Mouse (Mus musculus) megakaryocyte progenitor cell, adult 5-6 weeks (primary cell): ENCODE measurements around the gene Tor3a. TPM values are rescaled to one million over a fixed set of nuclear protein-coding genes. Genes with fewer than 3 reads are reported as not detected.

ENCODE experiments used
- ATAC-seq: replicated peaks from 2 replicates; pipeline ENCODE4 v1.8.0; 2016; ENCODE audit warnings: mild to moderate bottlenecking, moderate TSS enrichment, inconsistent platforms; ENCODE audit not compliant: poor library complexity
- total RNA-seq, 2 experiments: library from RNA; stranded (forward) in 1 of 2; stranded (reverse) in 1 of 2; fragments of 157-497, 149-512 nt in 1 of 2; fragments of 200-1000 nt in 1 of 2; gene quantifications; 2 replicates each; pipeline versions ENCODE4 v1.2.3 to v1.2.4; 2015 to 2017

Gene Tor3a
- total RNA-seq, 2 experiments from 2014 or later: 17.0 to 24.6 TPM

GRCm38 (mm10) chr1:156640577-156640976, 33.6 kb downstream of the Tor3a start:
- peak; percentile 65 for ATAC-seq

DNA sequence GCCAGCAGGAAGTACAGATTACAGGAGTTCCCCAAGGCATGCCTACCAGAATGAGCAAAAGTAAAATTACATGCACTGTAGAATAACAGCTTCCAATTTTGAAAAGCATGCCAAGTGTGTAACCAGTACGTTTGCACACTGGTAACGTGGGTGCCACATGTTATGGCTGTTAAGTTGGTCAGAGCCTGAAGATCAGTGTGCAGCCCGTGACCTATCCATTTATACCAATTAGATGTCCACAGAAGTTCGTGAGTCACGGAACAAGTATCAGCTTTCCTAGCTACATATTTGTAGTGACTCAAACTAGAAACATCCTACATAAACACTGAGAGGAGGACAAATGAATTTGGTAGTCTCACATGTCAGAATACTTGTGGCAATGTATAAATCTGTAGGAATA, 34.7 kb downstream of the Tor3a start:
- no peak for ATAC-seq

DNA sequence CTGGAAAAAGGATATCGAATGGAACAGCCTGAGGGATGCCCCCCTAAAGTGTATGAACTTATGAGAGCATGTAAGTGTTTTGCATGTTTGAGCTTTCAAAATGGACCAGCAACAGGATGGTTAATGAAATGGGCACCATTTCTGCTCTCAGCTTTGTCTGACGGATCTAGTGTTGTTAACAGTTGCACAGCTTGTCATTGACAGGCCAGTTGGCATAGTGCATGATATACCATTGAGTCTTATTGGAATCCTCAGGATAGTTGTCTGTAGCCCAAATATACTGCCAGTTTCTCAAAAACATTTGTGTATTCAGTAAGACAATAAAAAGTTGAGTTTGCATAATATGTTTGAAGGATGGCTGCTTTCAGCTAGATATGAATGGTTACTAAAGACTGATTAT, 39.0 kb downstream of the Tor3a start:
- no peak for ATAC-seq

- peak; percentile 74 for ATAC-seq
Measured at GRCm38 (mm10) chr1:156633095-156633494, 41.1 kb downstream of the Tor3a start.

DNA sequence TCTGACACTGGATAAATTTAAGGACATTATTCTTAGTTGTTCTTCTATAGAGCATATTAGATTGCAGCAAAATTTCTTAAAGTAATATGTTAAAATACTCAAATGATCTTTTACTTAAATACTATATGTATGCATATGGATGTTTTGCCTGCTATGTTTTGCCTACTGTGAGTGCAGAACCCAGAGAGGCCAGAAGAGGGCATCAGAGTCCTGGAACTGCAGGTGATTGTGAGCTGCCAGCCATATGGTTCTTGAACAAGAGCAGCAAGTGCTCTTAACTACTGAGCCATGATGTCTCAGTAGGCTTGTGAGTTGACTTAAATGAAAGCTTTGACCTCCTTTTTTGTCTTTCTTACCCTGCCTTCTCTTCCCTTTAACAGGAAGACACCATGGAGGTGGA, 43.2 kb downstream of the Tor3a start:
- peak; percentile 80 for ATAC-seq

GRCm38 (mm10) chr1:156629984-156630383, 44.2 kb downstream of the Tor3a start:
- no peak for ATAC-seq

GRCm38 (mm10) chr1:156626729-156627128, 47.4 kb downstream of the Tor3a start:
- peak; percentile 73 for ATAC-seq

DNA sequence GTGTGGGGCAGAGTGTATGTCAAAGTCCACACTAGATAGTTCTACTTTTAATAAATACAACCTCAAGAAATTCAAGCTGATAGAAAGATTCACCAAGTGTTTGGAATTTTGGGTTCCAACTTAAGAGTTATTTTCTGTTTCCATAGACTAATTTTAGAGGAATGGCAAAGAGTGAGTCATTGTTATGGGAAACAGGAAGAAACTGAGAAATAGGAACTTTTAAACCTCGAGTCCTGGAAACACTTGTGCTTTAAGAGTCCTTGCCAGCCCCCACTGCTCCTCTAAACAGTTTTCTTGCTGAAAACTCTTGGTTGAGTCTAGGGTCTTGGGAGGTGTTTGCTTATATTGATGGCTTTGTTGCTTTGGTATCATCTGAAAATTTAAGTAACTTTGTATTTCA, 49.9 kb downstream of the Tor3a start:
- ATAC-seq: no peak

- no peak for ATAC-seq
Measured at GRCm38 (mm10) chr1:156620951-156621350, 53.2 kb downstream of the Tor3a start.

GRCm38 (mm10) chr1:156620292-156620909, 53.8 kb downstream of the Tor3a start:
- no peak for ATAC-seq

DNA sequence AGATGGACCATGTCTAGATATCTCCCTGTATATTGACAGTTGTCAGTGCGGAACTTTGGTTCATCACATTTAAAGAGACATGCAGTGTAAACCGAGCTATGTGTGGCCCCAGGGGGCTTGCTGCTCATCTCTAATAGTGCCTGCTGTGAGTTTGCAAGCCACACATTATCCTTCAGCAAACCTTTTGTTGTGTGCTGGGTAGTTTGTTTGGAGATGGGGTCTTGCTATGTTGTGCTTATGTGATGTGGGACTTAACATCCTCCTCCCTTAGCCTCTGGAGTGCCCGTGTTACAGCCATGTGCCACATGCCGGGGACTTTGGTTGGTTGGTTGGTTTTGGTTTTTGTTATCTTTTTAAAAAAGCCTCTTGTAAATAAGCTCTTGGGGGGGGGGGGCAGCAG, 56.3 kb downstream of the Tor3a start:
- ATAC-seq: no peak

GRCm38 (mm10) chr1:156616989-156617598, 57.1 kb downstream of the Tor3a start:
- 0 out of 2 replicates have a peak, but pooled peaks have one; percentile 22 for ATAC-seq

DNA sequence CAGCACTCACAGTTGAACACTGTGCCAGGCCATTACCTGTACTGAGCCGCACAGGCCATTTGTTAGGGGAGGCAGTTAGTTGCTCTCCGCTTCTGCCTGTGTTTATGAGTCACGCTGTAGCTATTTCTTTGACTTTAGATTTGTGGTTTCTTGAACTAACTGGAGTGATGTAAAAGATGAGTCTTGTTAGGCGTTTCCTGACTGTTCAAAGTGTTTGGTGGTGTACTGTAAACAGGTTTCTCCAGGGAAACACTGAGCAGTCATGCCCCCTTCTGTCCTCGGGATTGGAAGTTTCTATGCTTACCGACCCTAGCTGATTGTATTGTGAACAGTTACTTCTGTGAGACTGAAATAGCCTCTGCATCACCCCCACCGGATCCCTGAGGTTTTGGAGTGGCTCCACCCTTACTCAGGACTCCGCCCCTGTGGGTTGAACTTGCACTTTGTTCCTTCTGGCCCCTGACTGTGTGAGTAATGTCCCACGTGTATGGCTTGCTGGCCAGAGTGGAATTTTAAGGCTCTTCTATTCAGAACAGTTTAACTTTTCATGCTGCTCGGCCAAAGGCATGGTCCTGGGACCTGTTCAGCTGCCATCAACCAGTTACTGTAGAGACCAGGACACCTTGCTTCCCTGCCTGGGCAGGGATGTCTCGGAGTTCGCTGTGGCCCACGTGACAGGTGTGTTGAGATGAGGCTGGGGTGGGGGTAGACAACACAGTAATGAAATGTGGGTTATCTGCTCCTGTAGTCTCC, 58.6 kb downstream of the Tor3a start:
- ATAC-seq: peak; percentile 86

GRCm38 (mm10) chr1:156614710-156615109, 59.4 kb downstream of the Tor3a start:
- no peak for ATAC-seq

DNA sequence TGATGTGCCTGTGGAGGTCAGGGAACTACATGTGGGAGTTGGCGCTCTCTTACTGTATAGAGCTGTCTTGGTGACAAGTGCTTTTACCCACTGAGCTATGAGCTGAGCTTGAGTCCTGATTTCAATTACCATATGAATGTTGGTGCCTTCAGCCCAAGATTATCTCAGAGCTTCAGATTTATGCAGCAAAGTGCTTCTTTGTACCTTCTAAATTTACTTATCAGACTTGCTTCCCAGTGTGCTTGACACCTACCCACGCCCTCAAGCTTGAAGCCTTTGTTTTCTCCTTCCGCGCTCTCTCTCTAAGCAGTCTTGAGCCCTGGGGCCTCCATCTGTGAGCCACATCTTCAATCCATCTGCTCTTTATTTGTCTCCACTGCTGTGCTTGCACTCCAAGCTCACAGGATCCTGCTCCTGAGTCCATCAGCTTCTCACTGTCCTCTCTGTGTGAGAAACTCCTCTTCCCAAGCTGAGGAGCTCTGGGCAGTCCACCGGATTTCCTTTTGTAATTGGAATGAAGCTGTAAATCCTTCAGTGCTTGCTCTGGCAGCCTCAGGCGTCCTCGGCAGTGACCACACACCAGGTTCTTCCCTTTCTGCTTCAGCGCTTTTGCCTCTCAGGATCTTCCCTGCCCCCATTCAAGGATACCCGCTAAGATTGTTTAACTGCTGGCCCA, 60.2 kb downstream of the Tor3a start:
- no peak for ATAC-seq

DNA sequence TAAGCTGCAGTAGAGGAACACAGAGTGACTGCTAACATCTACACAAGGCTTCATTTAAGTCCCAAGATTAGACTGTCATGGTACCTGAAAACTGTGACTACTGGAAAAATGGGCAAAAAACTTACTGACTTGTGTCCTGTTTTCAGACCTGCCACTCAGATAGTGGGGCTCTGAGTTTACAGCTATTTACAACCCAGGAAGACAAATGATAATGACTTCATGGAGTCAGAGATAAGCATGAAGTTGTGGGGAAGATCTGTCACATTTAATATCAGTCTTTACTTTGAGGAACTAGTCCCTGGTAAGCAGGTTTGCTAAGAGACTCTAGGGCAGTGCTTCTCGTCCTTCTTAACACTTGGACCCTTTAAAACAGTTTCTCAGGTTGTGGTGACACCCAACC, 63.9 kb downstream of the Tor3a start:
- peak; percentile 28; the same call in 1 of the 2 replicates for ATAC-seq

- ATAC-seq: no peak
Measured at GRCm38 (mm10) chr1:156608496-156608895, 65.7 kb downstream of the Tor3a start.

DNA sequence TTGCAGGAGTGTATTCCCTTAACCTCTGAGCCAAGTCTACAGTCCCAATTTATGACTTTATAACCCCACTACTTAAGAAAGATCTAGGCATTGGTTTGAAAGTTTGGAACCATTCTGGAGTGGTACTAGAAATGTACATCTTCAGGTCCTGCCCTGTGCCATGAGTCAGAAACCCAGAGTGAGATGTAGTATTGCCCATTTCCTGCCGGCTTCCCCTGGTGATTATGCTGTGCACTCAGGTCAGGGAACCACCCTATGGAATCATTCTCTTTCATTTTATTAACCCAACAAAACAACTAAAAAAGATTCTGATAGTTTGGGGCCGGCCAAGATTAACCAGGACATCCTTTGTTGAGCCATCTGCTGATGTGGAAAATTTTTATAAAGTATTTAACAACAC, 68.2 kb downstream of the Tor3a start:
- no peak for ATAC-seq

DNA sequence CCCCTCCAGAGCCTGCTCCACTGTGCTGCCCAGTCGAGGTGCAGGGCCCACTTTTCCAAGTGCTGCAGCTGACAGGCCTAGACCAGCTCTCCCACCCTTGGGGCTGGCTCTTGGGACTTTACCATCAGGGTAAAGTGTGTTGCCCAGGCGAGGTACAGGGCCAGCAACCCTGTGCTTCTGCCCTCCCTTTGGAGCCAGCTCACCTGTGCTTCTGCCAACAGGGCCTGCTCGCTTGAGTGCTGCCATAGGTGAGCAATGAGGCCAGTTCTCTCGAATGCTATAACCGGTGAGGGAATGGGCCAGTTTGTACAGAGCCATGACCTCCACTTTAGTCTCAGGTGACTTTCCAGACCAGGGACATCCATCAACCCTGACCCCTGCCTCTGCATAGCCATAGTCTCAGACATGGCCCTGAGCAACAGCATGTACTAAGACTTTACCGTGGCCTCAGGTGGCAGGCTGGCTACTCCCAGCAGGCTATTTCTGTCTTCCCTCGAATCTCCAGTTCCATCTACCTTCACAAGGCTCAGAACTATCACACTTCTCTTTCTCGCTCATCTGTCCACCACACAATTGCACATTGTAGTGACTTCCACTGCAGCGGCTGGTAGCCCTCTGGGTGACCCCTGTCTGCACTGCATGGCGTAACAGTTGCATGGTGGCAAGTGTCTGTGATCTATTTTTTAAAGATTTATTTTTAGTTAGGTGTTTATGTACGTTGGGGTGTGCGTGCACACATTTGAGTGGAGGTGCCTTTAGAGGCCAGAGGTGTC, 68.9 kb downstream of the Tor3a start:
- peak; percentile 60 for ATAC-seq
